Mouse (Mus musculus): ENCODE results near the gene Olfr412. TPM values are rescaled to one million over a fixed set of nuclear protein-coding genes. Genes with fewer than 3 reads are reported as not detected.

Olfr412 gene
- total RNA-seq (2021) = not detected
- long read RNA-seq, experiment 1 = 0 reads
- long read RNA-seq, experiment 2 = 0 reads

DNA sequence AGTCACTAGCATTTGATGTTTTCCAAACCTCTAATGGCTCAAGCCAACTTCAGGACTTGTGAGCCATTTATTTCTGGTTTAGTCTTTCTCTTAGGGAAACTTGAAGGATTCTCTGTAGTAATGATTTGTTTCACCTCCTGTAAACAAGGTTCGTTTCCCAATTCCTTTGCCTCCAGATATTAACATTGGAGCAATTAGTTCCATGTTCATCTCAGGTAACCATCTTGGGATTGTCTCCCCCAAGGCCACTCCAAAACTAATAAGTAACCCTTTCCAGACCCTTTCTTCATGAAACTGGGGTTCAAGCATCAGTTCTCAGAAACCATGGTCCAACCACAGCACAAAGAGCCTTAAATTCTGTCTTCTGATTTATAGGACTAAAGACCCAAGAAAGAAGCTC, at the start of gene Olfr412:
Olfr412 (plus strand) TSS at position 301 of the 400 bp plus-strand sequence.
- DNase-seq (ENCODE audit: low spot score in 2 of 2) = no peak

DNA sequence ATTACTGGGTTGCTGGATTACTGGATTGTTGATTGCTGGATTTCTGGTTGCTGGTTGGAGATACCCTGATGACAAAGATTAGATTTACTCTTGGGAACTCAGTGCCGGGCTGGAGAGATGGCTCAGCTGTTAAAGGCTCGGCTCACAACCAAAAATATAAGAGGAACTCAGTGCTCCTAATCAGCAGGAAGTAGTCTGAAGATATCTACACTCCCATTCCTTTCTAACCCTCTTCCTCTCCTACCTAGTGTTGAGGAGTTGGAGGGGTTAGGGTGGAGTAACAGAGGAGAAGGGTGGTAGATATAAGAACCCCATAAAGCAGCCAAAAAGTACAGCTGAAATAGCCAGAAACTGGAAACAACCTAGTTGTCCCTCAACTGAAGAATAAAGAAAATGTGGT, 35.8 kb upstream of the Olfr412 start:
- DNase-seq (ENCODE audit: low spot score in 2 of 2) = no peak

DNA sequence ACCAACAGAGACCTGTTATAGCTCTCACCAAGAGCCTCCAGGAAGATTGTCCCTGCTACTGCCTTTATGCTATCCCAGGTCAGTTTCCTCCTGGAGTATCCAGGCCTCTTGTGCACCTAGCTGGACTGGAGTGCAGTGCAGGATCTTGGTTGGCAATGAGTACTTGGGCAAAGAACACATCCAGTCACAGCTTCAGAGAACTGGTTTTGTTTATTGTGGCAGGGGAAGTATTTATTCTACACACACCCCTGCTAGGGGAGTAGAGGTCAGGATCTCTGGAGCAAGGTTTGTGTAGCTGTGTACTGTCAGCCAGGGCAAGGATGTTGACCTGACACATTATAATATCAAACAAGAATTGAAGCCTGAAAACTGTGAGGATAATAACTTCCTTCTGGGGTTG, 33.1 kb upstream of the Olfr412 start:
- no peak for DNase-seq (ENCODE audit: low spot score in 2 of 2)

DNA sequence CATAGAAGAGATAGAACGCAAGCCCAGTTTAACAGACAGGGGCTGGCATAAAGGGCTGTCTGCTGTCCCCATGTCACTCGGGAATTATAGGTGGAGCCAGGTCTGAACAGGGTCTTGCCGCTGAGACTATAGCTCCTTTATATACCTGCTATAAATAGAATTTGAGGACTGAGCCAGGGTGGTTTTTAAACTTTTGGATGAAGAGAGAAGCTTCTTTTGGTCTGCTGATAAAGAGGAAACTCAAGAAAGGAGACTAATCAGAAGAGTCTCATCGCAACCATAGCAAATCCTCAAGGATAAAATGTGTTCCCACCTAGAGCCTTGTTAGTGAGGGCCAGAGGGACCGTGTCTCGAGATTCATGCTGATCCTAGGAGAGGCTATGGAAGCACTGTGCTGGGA, 23.9 kb upstream of the Olfr412 start, which contains the start of gene Olfr410:
Olfr410 (minus strand) TSS at position 101 of the 400 bp plus-strand sequence.
- DNase-seq (ENCODE audit: low spot score in 2 of 2) = no peak

DNA sequence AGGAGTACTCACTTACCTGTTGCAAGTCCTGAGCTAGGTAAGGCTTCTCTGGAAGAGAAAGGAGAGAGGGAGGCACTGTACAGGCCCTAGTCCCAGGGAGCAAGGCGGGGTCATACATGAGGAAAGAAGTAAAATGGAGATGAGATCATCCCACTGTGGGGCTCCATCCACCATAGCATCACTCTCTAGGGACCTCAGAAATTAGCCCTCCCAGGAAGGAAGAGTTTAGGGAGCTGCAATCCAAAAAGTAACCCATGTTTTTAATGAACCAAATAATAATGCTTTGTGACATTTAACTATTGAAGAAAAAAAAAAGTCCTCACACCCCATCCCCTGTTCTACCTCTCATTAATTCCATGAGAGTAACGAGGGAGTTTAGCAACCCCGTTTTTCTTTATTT, 9.3 kb upstream of the Olfr412 start, which contains the start of gene Olfr411:
Olfr411 (minus strand) TSS at position 101 of the 400 bp plus-strand sequence.
- no peak for DNase-seq (ENCODE audit: low spot score in 2 of 2)

DNA sequence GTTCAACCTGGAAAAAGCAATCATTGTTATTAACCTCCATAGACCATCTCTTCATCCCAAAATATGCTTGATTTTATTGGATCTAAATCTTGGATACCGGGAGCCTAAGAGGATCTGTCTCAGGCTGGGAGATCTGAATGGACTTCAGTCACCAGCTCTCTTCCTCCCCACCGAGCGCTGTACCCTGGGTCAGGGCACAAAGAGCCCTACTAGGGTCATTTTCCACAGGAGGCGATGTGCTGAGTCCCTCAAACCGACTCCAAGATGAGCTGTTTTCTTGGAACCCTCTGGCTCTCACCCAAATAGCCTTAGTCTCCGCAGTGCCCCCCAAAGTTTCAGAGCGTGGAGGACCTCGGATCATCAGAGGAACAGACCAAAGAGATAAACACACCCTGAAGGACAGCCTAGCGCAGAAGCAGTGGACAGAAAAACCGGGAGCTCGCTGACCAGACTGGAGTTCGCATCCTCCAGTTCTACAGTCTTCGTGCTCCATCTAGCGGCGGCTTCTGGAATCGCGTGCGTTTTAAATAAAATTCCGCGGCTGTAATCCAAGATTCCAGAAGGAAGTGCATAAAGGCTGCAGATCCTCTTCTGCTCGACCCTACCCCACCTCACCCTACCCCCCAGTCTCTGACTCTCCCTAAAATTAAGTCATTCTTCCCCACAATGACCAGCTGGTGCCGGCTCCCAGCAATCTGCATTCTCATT, 9.7 kb downstream of the Olfr412 start:
- DNase-seq (ENCODE audit: low spot score in 2 of 2) = peak; percentile 65 to 66

DNA sequence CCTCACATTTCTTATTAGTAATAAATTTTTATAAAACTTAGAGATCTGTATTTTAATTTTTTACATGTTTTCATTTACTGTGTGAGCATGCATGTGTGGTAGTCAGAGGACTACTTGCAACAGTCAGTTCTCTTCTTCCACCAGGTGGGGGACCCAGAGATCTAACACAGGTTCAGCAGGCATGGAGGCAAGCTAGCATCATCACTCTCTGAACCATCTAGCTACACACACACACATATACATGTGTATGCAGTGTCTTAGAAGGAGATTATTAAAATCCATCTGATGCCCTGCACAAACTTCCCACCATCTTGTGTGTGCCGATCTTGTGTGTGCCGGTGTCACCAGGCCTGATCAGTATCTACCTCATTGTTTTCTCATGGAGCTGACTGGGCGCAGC, 15.0 kb downstream of the Olfr412 start:
- no peak for DNase-seq (ENCODE audit: low spot score in 2 of 2)

DNA sequence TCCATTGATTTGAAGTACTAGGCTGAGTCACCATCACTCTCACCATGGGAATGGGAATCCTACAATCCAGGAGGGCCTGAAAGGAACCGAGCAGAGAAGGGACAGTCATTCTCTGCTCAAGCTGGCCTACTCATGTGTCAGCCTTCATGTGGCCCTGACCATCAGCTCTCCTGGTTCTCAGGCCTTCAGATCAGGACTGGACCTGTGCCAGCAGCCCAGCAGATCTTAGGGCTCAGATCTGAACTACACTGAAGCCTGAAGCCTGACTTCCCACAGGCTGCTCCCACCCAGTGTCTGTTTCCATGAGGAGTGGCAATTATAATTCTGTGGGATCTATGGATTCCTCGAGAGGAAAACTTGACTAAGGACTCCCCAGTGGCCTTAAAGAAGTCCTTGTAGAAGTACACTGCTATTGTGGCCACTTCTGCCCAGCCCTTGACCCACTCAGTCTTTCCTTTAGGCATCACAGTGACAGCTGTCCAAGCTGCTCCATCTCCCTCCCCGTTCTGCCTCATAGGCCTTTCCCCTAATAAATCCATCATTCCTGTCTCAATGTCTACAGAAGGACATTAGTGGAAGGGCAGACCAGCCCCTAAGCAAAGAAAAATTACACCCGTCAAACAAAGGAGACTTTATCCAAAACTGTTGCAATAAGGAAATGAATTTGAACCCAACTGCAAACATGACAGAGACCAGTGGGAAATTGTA, 17.5 kb downstream of the Olfr412 start:
- DNase-seq (ENCODE audit: low spot score in 2 of 2) = no peak

DNA sequence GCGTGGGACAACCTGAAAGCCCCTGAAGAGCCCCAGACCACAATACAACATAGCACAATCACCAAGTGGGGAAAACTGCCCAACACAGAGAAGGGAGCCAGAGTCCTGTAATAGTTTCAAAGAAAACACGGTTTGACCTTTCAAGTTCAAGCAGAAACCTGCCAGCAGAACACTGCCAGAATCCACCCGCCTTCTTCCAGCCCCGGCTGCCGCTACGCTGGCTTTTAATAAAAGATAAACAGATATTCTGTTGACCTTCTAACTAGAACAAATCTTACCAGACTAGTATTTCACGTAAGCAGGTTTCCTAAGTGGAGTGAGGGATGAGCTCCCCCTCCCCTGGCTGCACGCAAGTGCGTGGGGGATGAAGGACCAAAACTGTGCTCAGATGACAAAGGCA, 23.8 kb downstream of the Olfr412 start:
- no peak for DNase-seq (ENCODE audit: low spot score in 2 of 2)

DNA sequence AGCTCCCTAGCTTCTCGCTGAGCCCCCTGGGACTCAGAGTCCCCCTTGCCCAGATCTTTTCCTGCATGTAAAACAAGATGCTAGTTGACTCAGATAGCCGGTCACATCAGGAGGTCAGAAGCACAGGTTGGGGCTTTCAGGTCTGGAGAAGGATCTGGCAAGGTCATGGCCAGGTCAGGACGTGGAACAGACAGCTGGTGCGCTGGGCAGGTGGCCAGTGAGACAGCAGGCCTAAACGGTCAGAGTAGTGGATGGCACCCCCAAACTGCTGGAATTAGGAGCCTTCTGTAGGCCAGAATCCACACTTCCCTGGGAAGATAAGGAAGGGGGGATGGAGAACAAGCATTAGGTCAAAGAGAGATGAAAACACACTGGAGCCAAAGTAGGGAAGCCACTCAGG, 25.3 kb downstream of the Olfr412 start:
- no peak for DNase-seq (ENCODE audit: low spot score in 2 of 2)

DNA sequence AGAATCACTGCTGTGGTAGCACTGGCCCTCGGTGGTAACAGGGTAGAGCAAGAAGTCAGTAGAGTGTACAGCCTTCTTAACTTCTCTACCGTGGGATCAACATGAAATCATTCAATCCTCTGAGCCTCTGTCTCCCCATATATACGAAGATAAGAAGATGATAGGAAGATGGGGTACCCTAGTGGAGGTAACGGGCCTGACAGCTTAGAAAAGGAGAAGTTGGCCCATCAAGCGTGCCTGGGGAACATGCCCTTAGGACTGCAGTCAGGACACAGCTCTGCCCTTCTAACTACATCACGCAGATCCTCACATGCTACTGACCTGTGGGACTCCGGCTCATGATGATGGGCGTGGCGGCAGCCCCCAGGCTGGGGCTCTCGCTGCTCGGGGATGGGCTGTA, 30.0 kb downstream of the Olfr412 start:
- no peak for DNase-seq (ENCODE audit: low spot score in 2 of 2)

DNA sequence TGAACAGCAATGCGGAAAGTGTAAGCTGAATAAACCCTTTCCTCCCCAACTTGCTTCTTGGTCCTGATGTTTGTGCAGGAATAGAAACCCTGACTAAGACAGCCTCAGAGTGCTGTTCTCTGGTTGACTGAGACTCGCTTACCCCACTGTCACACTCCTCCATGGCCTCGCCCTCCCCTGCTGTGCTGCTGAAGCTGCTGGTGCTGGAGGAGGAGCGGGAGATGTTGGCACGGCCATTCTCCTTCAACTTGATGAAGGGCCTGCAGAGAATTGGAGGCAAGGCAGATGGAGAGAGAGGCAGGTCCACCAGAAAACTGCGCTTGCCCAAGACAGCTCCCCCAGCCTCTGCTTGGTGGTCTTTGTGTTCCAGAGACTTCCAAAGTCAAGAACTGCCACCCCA, 31.0 kb downstream of the Olfr412 start:
- no peak for DNase-seq (ENCODE audit: low spot score in 2 of 2)

DNA sequence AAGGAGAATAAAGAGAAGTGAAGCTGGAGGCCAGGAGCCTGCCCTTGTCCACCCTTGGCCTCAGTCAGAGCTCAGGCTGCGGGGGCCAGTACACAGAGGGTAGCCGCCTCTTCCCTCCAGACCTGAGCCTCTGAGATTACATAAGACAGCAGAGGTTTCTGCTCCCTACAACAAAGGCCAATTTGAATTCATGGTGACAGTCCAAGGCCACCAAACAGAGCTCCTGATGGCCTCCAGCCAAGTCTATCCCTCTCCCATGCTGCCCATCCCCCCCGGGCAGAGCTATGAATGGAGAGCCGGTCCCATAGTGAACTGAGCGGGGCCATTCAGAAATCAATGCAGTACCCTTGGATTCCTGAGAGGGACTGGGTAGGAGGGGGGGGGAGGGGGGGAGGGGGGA, 31.6 kb downstream of the Olfr412 start:
- no peak for DNase-seq (ENCODE audit: low spot score in 2 of 2)

DNA sequence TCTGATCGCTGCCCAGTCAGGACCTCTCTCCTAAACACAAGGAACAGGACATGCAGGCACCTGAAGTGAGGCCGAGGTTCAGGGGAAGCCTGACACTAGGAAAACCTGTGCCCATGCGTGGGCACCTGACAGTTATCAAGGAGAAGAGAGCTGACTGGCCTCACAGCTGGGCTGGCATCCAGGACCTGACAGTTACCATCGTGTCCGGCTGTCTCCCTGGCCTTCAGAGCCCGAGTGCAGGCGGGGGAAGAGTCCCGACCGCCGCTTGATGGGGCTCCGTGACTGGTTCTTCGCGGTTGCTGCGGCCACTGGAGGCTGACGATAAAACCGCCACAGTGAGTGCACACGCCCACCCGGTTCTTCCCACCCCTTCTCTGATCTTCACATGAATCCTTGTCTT, 33.7 kb downstream of the Olfr412 start:
- DNase-seq (ENCODE audit: low spot score in 2 of 2) = no peak

DNA sequence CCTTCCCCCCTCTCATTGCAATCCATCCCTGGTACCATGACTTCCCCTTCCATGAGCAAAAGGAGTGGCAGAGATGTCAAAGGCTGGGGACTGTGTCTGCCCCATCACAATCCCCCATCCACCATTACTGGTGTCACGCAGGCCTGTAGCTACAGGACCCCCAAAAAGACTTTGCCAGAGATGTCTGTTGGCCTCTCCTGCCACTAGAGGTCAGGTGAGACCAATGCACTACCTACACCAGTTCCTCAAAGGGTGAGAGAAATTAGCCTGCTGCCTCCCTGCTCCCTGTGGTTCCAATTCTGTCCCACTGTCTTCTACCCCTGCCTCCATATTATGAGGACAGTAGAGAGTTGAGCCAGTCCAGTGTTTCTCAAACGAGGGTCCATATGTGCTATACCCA, 40.3 kb downstream of the Olfr412 start:
- no peak for DNase-seq (ENCODE audit: low spot score in 2 of 2)

DNA sequence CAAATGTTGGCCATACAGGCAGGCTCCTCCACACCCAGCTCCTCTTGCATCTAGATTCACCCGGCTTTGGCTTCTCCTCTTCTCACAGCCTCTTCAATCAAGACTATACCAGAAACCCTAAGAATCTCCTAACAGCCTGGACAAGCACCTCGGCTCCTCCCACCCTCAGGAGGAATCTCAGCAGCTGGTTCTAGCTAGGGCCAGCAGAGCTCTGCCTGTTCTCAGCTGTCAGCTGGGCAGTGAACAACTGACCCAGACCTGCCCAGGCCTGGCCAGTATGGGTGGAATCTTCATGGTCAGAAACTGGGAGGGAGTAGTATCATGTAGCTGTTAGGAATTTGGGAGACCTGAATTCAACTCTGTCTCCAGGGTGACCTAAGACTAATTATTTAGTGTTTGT, 42.3 kb downstream of the Olfr412 start:
- DNase-seq (ENCODE audit: low spot score in 2 of 2) = peak in 1 of 2 experiments; percentile 49

DNA sequence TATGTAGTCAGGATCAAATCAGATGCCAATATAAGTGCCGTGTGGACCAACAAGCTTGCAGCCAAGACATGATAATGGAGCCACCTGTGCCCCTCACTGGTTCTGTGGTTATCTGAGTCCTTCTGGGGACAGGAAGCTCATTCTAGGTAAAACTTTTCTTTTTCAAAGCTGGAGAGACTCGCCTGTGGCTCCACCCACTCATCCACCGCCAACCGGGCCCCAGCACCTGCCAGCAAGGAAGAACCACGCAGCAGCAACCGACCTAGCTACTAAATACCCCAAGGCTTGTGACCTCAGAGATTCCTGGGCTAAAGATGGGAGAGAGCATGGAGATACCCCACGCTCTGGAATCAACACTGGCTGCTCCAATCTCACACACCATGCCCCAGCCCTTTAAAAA, 43.3 kb downstream of the Olfr412 start:
- DNase-seq (ENCODE audit: low spot score in 2 of 2) = no peak

DNA sequence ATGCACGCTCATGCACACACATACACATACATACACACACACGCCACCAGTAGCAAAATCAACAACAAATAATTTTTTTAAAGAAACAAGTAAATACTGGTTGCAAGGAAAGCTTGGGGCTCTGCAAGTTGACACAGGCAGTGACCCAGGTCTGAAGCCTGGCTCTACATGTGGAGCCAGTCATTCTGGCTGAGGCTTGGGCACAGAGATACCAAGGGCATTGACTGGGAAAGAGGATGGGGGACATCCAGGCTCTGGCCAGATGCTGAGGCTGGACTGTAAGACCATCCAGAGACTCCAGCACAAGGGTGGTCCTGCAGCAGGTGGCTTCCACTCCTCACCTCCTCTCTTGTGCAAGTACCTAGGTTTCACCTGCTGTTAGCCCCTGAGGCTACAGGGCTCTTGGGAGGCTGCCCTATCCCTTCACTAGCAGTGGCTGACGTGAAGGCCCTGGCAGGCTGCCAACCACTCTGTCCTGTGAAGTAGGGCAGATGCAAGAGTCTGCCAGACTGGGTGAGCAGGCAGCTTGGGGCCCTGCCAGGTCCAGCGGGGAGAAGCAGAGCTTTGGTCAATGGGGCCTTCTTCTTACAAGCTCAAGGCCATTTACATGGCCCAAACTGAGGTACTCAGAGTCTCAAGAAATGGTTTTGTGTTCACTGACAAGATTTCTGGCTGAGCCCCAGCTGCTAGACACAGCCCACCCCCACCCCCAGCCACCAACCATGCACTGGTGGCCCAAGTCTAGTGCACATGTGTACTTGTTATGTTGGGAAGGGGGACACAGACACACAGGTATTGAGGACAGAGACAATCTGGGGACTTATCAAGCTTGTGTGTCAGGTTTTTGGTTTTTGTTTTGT, 46.9 kb downstream of the Olfr412 start:
- peak; percentile 63 to 86 for DNase-seq (ENCODE audit: low spot score in 2 of 2)

DNA sequence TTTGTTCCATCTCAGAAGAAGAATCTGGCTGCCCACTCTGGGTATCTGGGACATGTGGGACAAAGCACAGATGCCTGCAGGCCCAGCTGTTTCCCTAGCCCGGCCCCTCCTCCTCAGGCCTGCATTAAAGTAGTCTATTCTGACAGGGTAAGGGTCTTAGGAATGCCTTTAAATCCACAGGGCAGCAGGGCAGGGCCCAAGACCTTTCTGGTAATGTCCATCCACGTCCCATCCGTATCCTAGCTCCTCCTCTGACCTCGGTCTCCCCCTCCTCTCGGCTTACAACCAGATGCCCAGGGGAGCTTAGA, 47.5 kb downstream of the Olfr412 start:
- DNase-seq (ENCODE audit: low spot score in 2 of 2) = no peak

DNA sequence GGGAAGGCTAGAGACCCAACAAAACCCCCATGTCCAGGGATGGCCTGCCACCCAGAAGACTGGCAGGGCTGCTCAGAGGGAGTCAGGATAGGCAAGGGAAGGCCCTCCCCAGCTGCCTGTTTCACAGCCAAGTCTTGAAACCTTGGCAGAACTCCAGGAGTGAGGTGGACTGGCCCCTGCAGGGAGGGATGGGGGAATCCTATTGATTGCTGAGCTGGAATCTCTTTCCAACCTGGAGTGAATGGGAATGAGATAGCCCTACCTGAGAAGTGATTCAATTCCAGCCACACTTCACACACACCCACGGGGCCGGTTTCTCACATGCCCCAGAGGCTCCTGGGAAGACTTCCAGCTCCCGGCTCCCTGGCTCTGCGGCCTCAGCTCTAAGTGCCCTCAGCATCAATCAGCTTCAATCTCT, 47.9 kb downstream of the Olfr412 start:
- DNase-seq (ENCODE audit: low spot score in 2 of 2) = peak in 1 of 2 experiments; percentile 35

DNA sequence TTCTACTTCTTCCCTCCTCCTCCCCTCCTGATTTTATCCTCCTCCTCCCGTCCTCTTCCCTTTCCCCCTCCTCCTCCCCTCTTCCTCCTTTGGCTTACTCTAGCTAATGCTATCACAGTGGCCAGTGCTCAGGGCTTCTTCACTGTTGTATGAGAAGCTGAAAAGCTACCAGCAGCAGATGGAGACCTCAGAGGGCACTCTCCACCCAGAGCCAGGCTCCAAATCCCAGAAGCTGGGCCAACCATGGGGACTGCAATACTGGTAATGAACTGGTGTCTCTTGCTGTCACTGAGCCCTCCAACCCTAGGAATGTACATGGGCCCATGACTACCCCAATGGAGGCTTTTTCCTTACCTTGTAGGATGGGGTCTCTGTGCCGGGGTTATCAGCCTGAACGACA, 50.1 kb downstream of the Olfr412 start:
- no peak for DNase-seq (ENCODE audit: low spot score in 2 of 2)

DNA sequence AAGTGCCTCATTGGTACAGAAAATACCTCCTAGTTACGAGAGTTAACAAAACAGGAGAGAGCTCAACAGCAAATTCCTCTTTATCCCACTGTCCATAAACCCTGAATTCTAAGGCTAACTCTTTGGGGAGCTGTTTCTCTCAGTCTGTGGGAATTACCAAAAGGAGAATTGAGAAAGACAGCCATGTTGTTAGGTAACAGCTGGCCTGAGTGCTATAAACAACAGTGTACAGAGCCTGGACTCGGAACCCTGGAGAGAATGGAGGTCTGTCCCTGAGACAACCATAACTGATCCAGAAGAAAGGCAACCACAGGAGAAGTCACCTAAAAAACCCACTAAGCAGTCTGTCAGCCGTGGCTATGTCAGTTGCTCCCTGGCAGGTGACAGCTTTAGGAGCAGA, 50.6 kb downstream of the Olfr412 start:
- DNase-seq (ENCODE audit: low spot score in 2 of 2) = no peak
